ENCODE assay signal across 20 mouse cellular contexts in the genomic region with DNA sequence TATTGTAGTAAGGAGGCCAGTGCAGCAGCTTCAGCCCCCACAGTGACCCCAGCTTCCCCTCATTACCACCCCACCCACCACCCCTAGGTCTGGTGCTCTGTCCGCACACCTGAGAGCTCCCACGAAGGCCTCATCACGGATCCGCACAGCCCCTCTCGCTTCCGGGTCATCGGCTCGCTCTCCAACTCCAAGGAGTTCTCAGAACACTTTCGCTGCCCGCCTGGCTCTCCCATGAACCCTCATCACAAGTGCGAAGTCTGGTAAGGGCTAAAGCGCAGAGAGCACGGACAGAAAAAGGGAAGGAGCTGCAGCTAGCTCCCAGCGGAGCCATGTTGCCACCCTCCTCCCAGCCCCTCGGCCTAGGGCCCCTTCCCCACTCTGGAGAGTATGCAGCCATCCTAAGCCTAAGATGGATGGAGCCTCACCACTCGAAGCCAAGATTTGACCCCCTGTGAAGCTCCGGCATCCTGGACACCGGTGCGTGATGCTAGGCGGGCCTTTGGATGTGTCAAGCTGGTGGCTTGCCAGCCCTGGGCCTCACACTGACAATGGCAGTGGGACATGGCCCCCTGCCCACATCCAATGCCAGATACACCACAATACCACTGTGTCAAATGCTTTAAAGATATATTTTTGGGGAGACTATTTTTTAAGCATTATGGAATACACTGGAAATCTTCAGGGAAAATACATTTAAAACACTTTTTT. TPM values are rescaled to one million over a fixed set of nuclear protein-coding genes. Genes with fewer than 3 reads are reported as not detected.
A peak's percentile ranks its signal among the peaks of the same experiment; 100 is the strongest.
DNase-seq lines count a peak whose midpoint lies in the region; ATAC-seq and TF ChIP-seq lines count a peak whose summit lies in the region.
"Had no signal": no experiment of that assay in that cellular context is flagged by ENCODE, and none has a peak within 500 bp of the region (broad histone marks: within the 10 kb centered on the region; RNA-seq: fewer than 3 reads in every experiment).

No protein-coding gene starts in this region.

- H3K27ac ChIP-seq in forebrain, postnatal 0 days (ENCODE audit: low read depth, low read length): no peak overlapping the region
- no peak overlapping the region for H3K27ac ChIP-seq in forebrain, embryonic 16.5 days (ENCODE audit: low read length)
- H3K27ac ChIP-seq in hindbrain, postnatal 0 days: no peak overlapping the region
- no peak overlapping the region for H3K27ac ChIP-seq in hindbrain, embryonic 11.5 days (ENCODE audit: low read depth, low read length)
- no peak overlapping the region for H3K27ac ChIP-seq in neural tube, embryonic 15.5 days (replicated peaks)
- H3K27ac ChIP-seq: embryonic facial prominence, embryonic 12.5 days; forebrain, embryonic 15.5 days; intestine, embryonic 15.5 days had no signal

- WGBS in forebrain, postnatal 0 days: 79% methylated on average over 20 of the region's 20 CpGs
- 77% methylated on average over 20 of the region's 20 CpGs for WGBS in forebrain, embryonic 16.5 days
- WGBS in hindbrain, postnatal 0 days: 74% methylated on average over 20 of the region's 20 CpGs
- 88% methylated on average over 20 of the region's 20 CpGs for WGBS in hindbrain, embryonic 11.5 days
- 81% methylated on average over 20 of the region's 20 CpGs for WGBS in neural tube, embryonic 15.5 days

- no peak overlapping the region for H3K4me2 ChIP-seq in forebrain, postnatal 0 days (ENCODE audit: low read depth)
- H3K4me2 ChIP-seq in forebrain, embryonic 16.5 days (ENCODE audit: low read length): no peak overlapping the region
- H3K4me2 ChIP-seq in hindbrain, postnatal 0 days (ENCODE audit: low read depth, low read length): no peak overlapping the region
- no peak overlapping the region for H3K4me2 ChIP-seq in hindbrain, embryonic 11.5 days (replicated peaks; ENCODE audit: low read depth, low read length)
- no peak overlapping the region for H3K4me2 ChIP-seq in neural tube, embryonic 15.5 days
- H3K4me2 ChIP-seq: embryonic facial prominence, embryonic 12.5 days; forebrain, embryonic 15.5 days; intestine, embryonic 15.5 days had no signal

- H3K4me3 ChIP-seq in forebrain, postnatal 0 days (ENCODE audit: low read depth, low read length): no peak overlapping the region
- H3K4me3 ChIP-seq in forebrain, embryonic 16.5 days (replicated peaks; ENCODE audit: low read length): no peak overlapping the region
- H3K4me3 ChIP-seq in hindbrain, postnatal 0 days (ENCODE audit: low read length): no peak overlapping the region
- no peak overlapping the region for H3K4me3 ChIP-seq in hindbrain, embryonic 11.5 days (ENCODE audit: low read depth, low read length)
- H3K4me3 ChIP-seq in neural tube, embryonic 15.5 days (replicated peaks): no peak overlapping the region
- H3K4me3 ChIP-seq: embryonic facial prominence, embryonic 12.5 days; forebrain, embryonic 15.5 days; gastrocnemius, adult 2 months; intestine, embryonic 15.5 days had no signal

- 0 out of 2 replicates have a peak, but pooled peaks cover 3% of the 10 kb centered on the region for H3K9me3 ChIP-seq in forebrain, postnatal 0 days (ENCODE audit: low read length)
- H3K9me3 ChIP-seq in forebrain, embryonic 16.5 days (ENCODE audit: control insufficient read depth, low read length): no peaks in the 10 kb centered on the region
- 0 out of 2 replicates have a peak, but pooled peaks cover 2% of the 10 kb centered on the region for H3K9me3 ChIP-seq in hindbrain, postnatal 0 days (ENCODE audit: low read length)
- no peaks in the 10 kb centered on the region for H3K9me3 ChIP-seq in hindbrain, embryonic 11.5 days (ENCODE audit: control insufficient read depth, low read length)
- no peaks in the 10 kb centered on the region for H3K9me3 ChIP-seq in neural tube, embryonic 15.5 days (replicated peaks)
- H3K9me3 ChIP-seq: forebrain, embryonic 15.5 days; intestine, embryonic 15.5 days had no signal

- peak; percentile 59 to 64 for DNase-seq in cerebellum, postnatal 10 days
- DNase-seq in cerebellum, adult 11-12 months: no peak
- no peak for DNase-seq in forebrain, postnatal 0 days
- peak; percentile 60 for DNase-seq in hindbrain, postnatal 0 days (ENCODE audit: low spot score)
- DNase-seq in hindbrain, embryonic 11.5 days (ENCODE audit: low spot score): no peak
- no peak for DNase-seq in neural tube, embryonic 10.5 days (ENCODE audit: extremely low spot score, low spot score)
- DNase-seq: adrenal gland, postnatal 10 days; B cell, adult 2 months; cerebellum, adult 2 months; gastrocnemius, adult 2 months; gastrocnemius, postnatal 25 days; heart, postnatal 10 days; heart, postnatal 4 days; kidney, adult 2 months had no signal

- no peaks in the 10 kb centered on the region for H3K27me3 ChIP-seq in forebrain, postnatal 0 days (ENCODE audit: insufficient read depth, low read length)
- no peaks in the 10 kb centered on the region for H3K27me3 ChIP-seq in forebrain, embryonic 16.5 days (replicated peaks; ENCODE audit: control insufficient read depth, insufficient read depth, low read length)
- H3K27me3 ChIP-seq in hindbrain, postnatal 0 days (ENCODE audit: insufficient read depth, low read length): no peaks in the 10 kb centered on the region
- no peaks in the 10 kb centered on the region for H3K27me3 ChIP-seq in hindbrain, embryonic 11.5 days (ENCODE audit: control insufficient read depth, insufficient read depth, low read length)
- no peaks in the 10 kb centered on the region for H3K27me3 ChIP-seq in neural tube, embryonic 15.5 days (replicated peaks)
- H3K27me3 ChIP-seq: embryonic facial prominence, embryonic 12.5 days; forebrain, embryonic 15.5 days; intestine, embryonic 15.5 days had no signal

- no peak overlapping the region for H3K9ac ChIP-seq in forebrain, postnatal 0 days
- H3K9ac ChIP-seq in forebrain, embryonic 16.5 days (replicated peaks; ENCODE audit: low read depth, low read length): no peak overlapping the region
- no peak overlapping the region for H3K9ac ChIP-seq in hindbrain, postnatal 0 days (replicated peaks; ENCODE audit: low read length)
- H3K9ac ChIP-seq in hindbrain, embryonic 11.5 days (ENCODE audit: low read depth, low read length): no peak overlapping the region
- H3K9ac ChIP-seq in neural tube, embryonic 15.5 days (replicated peaks): no peak overlapping the region
- H3K9ac ChIP-seq: embryonic facial prominence, embryonic 12.5 days; forebrain, embryonic 15.5 days; intestine, embryonic 15.5 days had no signal

- 0 out of 2 replicates have a peak, but pooled peaks have one; percentile 30 for ATAC-seq in forebrain, postnatal 0 days
- no peak for ATAC-seq in forebrain, embryonic 16.5 days
- ATAC-seq in hindbrain, postnatal 0 days: no peak
- no peak for ATAC-seq in hindbrain, embryonic 11.5 days (ENCODE audit: low FRiP score)
- ATAC-seq in neural tube, embryonic 15.5 days (ENCODE audit: low FRiP score): peak; percentile 37; the same call in 1 of the 2 replicates
- ATAC-seq: CD4-positive, CD25-positive, alpha-beta regulatory T cell, adult 4 months; forebrain, embryonic 15.5 days; intestine, embryonic 15.5 days had no signal

- peaks cover 39% of the 10 kb centered on the region for H3K36me3 ChIP-seq in forebrain, postnatal 0 days (ENCODE audit: insufficient read depth)
- peaks cover 16% of the 10 kb centered on the region for H3K36me3 ChIP-seq in forebrain, embryonic 16.5 days (ENCODE audit: control insufficient read depth, insufficient read depth)
- peaks cover 30% of the 10 kb centered on the region; the same call in 1 of the 2 replicates for H3K36me3 ChIP-seq in hindbrain, postnatal 0 days (ENCODE audit: insufficient read depth, low read length)
- H3K36me3 ChIP-seq in hindbrain, embryonic 11.5 days (ENCODE audit: control insufficient read depth, insufficient read depth, low read length): 0 out of 2 replicates have a peak, but pooled peaks cover 2% of the 10 kb centered on the region
- peaks cover 53% of the 10 kb centered on the region for H3K36me3 ChIP-seq in neural tube, embryonic 15.5 days

- H3K4me1 ChIP-seq in forebrain, postnatal 0 days (ENCODE audit: insufficient read depth): no peaks in the 10 kb centered on the region
- peaks cover 2% of the 10 kb centered on the region; the same call in 1 of the 2 replicates for H3K4me1 ChIP-seq in forebrain, embryonic 16.5 days (replicated peaks; ENCODE audit: control insufficient read depth, insufficient read depth, low read length)
- 0 out of 2 replicates have a peak, but pooled peaks cover 2% of the 10 kb centered on the region for H3K4me1 ChIP-seq in hindbrain, postnatal 0 days (ENCODE audit: insufficient read depth, low read length)
- no peaks in the 10 kb centered on the region for H3K4me1 ChIP-seq in hindbrain, embryonic 11.5 days (replicated peaks; ENCODE audit: control insufficient read depth, insufficient read depth, low read length)
- H3K4me1 ChIP-seq in neural tube, embryonic 15.5 days: 0 out of 2 replicates have a peak, but pooled peaks cover 4% of the 10 kb centered on the region
- H3K4me1 ChIP-seq: embryonic facial prominence, embryonic 12.5 days; intestine, embryonic 15.5 days had no signal

- no peak for TF ChIP-seq CTCF in forebrain, postnatal 0 days (IDR thresholded peaks at IDR 0.05; ENCODE audit: low read depth)
- TF ChIP-seq CTCF in hindbrain, postnatal 0 days (IDR thresholded peaks at IDR 0.05; ENCODE audit: low read depth): no peak

RNA-seq across cellular contexts. Expression of a gene that starts 30.0 kb away (rescaled TPM):
- total RNA-seq in forebrain, postnatal 0 days (2014; rRNA removed): 61.9 and 67.0 TPM in 2 replicates
- 28.8 and 38.4 TPM in 2 replicates for polyA plus RNA-seq in forebrain, postnatal 0 days (2015; fragmentation: Nextera tagmentation; extraction: Ambion mirVana)
- polyA plus RNA-seq in forebrain, embryonic 16.5 days (2015; fragmentation: Nextera tagmentation; extraction: Ambion mirVana): 47.0 and 51.7 TPM in 2 replicates
- total RNA-seq in hindbrain, postnatal 0 days (2014; rRNA removed): 51.1 and 55.9 TPM in 2 replicates
- polyA plus RNA-seq in hindbrain, postnatal 0 days (2015; fragmentation: Nextera tagmentation; extraction: Ambion mirVana): 32.3 and 36.5 TPM in 2 replicates
- polyA plus RNA-seq in hindbrain, embryonic 11.5 days (2014; fragmentation: Nextera tagmentation; extraction: Ambion mirVana): 46.4 and 56.9 TPM in 2 replicates
- 45.7 and 49.5 TPM in 2 replicates for polyA plus RNA-seq in neural tube, embryonic 15.5 days (2015; fragmentation: Nextera tagmentation; extraction: Ambion mirVana)

Comparison
In these comparisons a context has a peak if more than half of its experiments do, and no peak if none do; other contexts are left out.
1. DNase-seq: peak in cerebellum, postnatal 10 days (2 of 2) and hindbrain, postnatal 0 days (single experiment); none in cerebellum, adult 11-12 months (single experiment), forebrain, postnatal 0 days (single experiment), hindbrain, embryonic 11.5 days (single experiment) and neural tube, embryonic 10.5 days (single experiment).
2. ATAC-seq: peak in forebrain, postnatal 0 days (single experiment) and neural tube, embryonic 15.5 days (single experiment); none in forebrain, embryonic 16.5 days (single experiment), hindbrain, postnatal 0 days (single experiment) and hindbrain, embryonic 11.5 days (single experiment).